Mouse (Mus musculus) gonadal fat pad, adult 2 months (tissue): Measurements from ENCODE around the gene AL731706.2. TPM values are rescaled to one million over a fixed set of nuclear protein-coding genes. Genes with fewer than 3 reads are reported as not detected.
"Not testable (repeated sequence)": the region's sequence is repeated elsewhere in the genome, so short reads cannot be mapped to it uniquely, and the experiment has no call there.

Source experiments
- DNase-seq: peaks from one replicate; pipeline ENCODE4 v3.0.0-alpha.2; 2012; ENCODE audit warnings: low read depth
- polyA plus RNA-seq: library from polyadenylated mRNA; depleted of rRNA; stranded (reverse); fragments of >200 nt; gene quantifications from 2 replicates; pipeline ENCODE4 v1.2.3, GENCODE M21; 2012; rRNA removed

The AL731706.2 gene
- polyA plus RNA-seq, result not detected in 2 replicates

DNA sequence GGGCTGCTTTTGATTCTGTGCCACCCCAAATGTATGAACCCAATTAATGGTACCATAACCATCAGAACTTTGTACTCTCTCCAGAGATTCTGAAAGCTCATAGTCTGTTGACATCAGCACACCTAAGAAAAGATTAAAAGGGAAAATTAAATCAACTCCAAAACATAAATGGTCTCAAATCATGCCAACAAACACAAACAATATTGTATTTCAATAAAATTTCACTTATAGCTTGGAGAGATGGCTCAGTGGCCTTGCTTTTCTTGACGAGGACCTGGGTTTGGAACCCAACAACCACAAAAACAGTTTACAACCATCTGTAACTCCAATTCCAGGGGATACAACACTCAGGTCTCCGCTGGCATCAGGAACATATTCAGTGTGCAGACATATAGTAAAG lies at the start of gene AL731706.2:
Gene AL731706.2 (minus strand): TSS at position 101 of the 400 bp plus-strand sequence.
- no peak for DNase-seq

DNA sequence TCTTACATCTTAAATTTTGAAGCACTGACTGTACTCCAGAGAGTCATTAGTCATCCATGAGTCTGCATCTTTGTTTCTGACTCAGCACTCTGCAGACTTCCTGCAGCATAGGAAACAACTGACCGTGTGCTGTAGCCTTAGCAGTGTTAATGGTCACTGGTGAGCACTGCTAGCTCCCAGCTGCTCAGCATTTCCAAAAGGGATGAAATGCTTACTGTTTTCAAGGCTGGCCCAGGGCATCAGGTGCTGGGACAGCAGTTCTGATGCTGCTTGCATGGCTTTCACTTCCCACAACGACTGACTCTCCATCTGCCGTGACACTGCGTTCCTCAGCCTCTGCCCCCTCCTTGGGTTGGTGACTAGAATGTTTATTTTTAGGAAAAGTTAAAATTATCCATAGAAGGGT lies 35.5 kb upstream of the AL731706.2 start:
- no peak for DNase-seq

DNA sequence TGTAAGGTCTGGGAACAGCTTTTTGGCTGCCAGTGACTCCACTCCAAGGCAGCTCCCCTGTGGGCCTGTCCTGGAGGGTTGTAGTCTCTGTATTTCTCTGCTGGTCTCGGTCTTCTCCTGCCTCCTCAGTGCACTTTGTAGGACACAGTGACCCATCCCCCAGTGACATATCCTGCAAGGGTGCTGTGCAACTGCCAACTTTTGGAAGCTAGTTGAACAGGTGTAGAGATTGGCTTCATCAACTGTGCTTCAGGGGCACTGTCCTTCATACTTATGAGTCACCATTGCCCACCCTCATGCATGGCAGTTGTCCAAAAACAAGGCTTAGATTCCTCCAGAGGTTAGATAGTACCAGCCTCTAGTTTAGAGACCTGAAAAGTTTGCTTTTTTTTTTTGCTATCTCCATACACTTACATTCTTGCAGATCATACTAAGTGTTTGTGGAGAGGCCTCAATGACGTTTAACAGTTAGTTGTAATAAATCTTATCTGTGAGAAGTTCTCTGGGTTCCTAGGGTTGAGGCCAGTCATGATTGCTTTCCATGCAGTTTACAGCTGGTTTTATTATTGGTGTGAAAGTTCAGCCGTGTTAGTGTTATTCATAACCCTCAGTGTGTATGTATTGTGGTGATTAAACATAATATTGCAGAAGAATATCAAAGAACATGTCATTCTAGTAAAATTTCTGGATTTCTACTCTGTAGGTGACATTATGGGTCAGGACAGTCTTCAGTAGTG lies 34.9 kb upstream of the AL731706.2 start:
- DNase-seq, result no peak

DNA sequence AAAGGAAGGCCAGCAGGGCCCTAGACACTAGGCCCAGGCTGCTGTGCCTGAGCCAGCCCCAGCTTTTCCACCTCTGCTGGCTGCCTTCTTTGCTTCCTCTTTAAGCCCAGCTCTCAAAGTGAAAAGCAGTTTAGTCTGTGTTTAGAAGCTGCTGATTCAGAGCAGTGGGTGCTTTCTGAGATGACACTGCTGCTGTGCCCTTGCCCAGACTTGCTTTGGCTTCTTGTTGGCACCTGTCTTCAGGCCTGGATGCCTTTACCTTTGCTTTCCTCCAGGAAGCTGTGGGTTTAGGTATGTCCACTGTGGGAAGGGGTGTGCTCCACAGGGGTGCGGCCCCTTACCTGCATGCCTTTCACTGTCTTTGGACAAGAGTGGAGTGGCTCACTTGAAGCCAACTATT lies 34.0 kb upstream of the AL731706.2 start:
- DNase-seq, result no peak

GRCm38 (mm10) chr2:136914334-136914902 lies 28.9 kb upstream of the AL731706.2 start:
- DNase-seq, result no peak

DNA sequence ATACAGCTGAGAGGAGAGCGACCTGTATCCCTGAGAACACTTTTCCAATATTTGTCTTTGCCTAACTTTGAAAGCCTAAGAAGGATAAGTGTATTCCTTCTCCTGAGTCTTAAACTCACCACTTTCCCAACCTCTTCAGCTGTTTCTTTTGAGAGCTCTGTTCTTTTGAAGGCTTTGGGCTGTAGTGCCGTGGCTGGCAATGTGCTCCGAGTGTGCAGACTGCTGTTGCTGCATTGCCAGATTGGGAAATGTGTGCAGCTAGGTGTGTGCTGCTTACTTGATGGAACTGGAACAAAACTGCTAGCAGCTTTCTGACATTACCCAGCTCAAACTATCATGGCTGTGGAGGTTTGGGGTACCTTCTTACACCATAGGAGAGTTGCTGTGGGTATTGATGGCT lies 27.5 kb upstream of the AL731706.2 start:
- no peak for DNase-seq

DNA sequence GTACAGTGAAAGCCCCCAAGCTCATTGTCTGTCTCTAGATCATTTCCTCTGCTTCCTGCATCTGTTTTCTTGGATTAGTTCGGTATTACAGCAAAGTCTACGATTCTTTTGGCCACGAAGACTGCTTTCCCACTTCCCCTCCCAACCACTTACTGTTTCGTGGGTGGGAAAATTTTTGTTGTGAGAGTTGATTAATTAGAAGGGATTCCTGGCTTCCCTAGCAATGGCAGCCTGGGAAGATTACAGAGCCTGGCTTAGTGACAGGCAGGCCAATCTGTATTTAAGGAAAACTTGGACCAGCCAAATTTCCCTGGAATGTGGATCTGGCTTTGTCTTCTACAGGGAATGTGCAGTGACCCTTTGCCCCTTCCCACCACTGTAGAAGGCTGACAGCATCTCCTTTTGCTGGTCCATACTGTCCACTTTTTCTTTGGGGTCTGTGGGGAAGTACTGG lies 26.5 kb upstream of the AL731706.2 start:
- DNase-seq, result no peak

DNA sequence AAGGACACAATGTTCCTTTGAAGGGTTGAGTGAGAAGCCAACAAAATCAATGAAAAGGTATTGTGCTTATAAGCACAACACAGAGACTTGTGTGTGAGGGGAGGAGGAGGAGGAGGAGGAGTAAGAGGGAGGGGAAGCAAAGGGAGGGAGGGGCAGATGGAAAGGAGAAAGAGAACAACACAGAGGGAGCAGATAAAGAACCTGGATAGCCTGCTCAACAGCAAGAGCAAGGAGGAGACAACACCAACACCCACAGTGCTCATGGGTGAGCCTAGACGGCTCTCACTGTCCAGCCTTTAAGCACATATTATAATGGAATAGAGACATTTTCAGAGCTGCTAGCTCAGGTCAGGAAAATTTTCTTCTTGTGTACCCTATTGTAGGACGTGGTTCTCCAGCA lies 23.8 kb upstream of the AL731706.2 start:
- no peak for DNase-seq

GRCm38 (mm10) chr2:136908596-136908995 lies 23.1 kb upstream of the AL731706.2 start:
- no peak for DNase-seq

- no peak for DNase-seq
Measured at GRCm38 (mm10) chr2:136896131-136896530, 10.7 kb upstream of the AL731706.2 start.

DNA sequence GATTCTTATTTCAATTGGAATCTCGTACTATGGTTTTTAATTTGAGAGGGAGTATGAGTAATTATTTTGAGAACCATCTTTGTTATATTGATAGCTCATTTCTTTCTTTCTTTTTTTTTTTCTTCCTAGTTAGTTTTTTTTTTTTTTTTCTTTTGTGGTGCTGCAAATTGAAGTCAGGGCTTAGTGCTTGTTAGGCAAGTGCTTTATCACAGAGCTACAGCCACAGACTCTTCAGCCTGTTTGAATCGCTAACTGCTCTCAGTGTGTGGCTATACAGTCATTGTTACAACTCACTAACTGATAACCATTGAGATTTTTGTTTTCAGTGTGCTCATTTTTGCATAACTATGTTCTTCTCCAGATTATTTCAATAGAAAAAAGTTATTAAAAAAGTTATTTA lies 9.0 kb upstream of the AL731706.2 start:
- no peak for DNase-seq

GRCm38 (mm10) chr2:136891951-136892371 lies 6.5 kb upstream of the AL731706.2 start:
- peak; percentile 85 for DNase-seq

- DNase-seq, result peak; percentile 96
Measured at GRCm38 (mm10) chr2:136891068-136891950, 5.8 kb upstream of the AL731706.2 start, which contains the start of the genes Slx4ip, AL731706.1 and Mkks. Slx4ip (plus strand) TSS chr2:136891218. AL731706.1 (minus strand) TSS chr2:136891389. Mkks (minus strand) TSS chr2:136891389.

- not testable (repeated sequence) for DNase-seq
Measured at GRCm38 (mm10) chr2:136890716-136891067, 5.2 kb upstream of the AL731706.2 start.

- DNase-seq, result no peak
Measured at GRCm38 (mm10) chr2:136886846-136887245, 1.4 kb upstream of the AL731706.2 start.

- no peak for DNase-seq
Measured at GRCm38 (mm10) chr2:136854543-136855388, 30.7 kb downstream of the AL731706.2 start.

DNA sequence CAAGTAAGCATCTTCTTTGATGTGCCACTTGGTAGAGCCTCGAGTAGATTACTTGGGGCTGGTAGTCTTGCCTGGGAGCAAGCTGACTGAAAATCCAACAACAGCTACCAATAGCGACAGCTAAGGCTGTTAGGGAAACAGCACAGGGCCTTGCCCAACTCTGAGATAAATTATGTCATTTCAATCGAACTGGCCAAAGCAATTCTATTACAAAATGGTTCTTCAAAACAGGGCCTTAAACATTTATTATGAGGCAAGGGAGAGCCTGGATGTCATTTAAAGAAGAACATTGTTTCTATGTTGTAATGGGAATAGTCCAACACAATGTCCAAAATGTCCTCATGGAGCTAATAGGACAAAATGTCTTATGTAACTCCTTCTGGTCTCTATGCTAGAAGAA lies 35.1 kb downstream of the AL731706.2 start:
- DNase-seq, result no peak

- DNase-seq, result no peak
Measured at GRCm38 (mm10) chr2:136837994-136838393, 47.5 kb downstream of the AL731706.2 start.

DNA sequence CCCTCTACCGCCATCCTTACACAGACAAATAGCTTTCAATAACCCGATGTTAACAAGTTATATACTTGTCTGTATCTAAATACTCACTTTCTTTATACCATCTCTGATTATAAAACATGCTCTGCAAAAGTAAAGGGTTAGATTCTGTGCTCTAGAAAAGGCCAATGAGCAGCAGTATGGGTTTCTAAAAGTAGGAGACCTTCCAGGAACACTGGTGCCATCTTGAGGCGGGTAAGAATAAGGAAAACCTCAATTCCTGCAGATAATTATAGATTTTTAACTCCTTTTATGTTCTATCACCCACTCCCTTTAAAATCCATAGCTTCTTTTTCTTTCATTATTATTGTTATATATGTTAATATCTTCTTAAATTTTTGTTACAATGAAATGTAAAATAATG lies 49.6 kb downstream of the AL731706.2 start:
- no peak for DNase-seq
